Mouse (Mus musculus): ENCODE data around the gene Scamp5.

GRCm38 (mm10) chr9:57459707-57460106 is 8.2 kb downstream of the Scamp5 start:
- TF ChIP-seq CTCF (conservative IDR thresholded peaks at IDR 0.05; ENCODE audit: insufficient read depth, insufficient read length, low read depth, low read length) (no peak), POLR2A (IDR thresholded peaks at IDR 0.05; ENCODE audit: low read depth, low read length) (no peak)

All from kidney, adult 2 months (tissue).